Mouse (Mus musculus) left cerebral cortex, postnatal 10 days (tissue): Measurements from ENCODE around the gene Bmp10. TPM values are rescaled to one million over a fixed set of nuclear protein-coding genes. Genes with fewer than 3 reads are reported as not detected.
"Not testable (repeated sequence)": the region's sequence is repeated elsewhere in the genome, so short reads cannot be mapped to it uniquely, and the experiment has no call there.

Experiments
- DNase-seq, 2 experiments: peaks; one replicate each; pipeline ENCODE4 v3.0.0; 2021 to 2022; ENCODE audit warnings: low spot score in 2 of 2, mixed read lengths in 1 of 2; ENCODE audit errors: extremely low spot score in 1 of 2
- intact Hi-C: fragments of 180-260 bp; cut with DNase I; formaldehyde crosslinking; loops from one replicate; pipeline ENCODE4 v1.15.1; 2025
- total RNA-seq, 2 experiments: library from RNA; stranded (reverse); gene quantifications; 2 replicates each; pipeline ENCODE4 v1.2.3; 2021

The Bmp10 gene
- total RNA-seq, 2 experiments from 2014 or later = not detected

DNA sequence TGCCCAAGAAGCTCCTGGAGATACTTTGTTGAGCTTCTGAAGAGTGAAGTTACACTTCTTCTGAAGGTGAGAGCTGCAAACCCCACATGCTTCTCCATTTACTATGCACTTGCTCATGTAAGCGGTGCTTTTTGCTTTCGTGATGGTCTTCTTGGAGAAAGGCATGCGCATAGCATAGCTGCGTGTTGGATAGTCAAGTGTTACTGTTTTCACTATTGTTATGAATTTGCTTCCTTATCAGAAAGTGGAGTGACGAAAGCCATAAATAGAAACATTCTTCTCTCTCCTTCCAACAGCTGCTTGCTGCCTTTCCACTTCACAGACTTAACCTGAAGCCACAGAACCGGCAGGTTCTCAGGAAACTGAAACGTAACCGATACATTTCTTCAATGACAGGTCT lies 8.0 kb downstream of the Bmp10 start:
- DNase-seq = no peak
- intact Hi-C loops = no loop called here

- DNase-seq = no peak
- intact Hi-C loops = no loop called here
Measured at GRCm38 (mm10) chr6:87443253-87443652, 14.5 kb downstream of the Bmp10 start.

DNA sequence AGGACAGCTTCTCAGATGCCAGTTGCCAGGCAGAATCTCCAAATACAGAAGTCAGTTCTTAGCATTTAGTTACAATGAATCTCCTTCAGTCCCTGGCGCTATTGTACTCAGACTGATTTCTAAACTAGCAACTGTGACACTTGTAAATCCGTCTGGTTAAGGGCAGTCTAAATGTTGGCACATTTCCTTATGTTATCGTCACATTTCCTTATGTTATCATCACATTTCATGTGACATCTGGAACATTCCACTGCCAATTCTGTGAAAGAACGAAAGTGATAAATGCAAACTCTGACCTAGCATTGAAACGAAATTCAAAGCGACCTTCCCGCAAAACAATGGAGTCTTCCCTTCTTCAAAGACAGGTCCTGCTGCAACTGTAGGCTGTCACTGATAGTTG lies 16.4 kb downstream of the Bmp10 start:
- intact Hi-C loops = loop anchor here (5.0 kb wide), 1 partner anchor 48 kb away; no protein-coding TSS in a partner anchor
- DNase-seq = no peak

- no peak for DNase-seq
- intact Hi-C loops = loop anchor here (5.0 kb wide), 1 partner anchor 50 kb away; no protein-coding TSS in a partner anchor
Measured at GRCm38 (mm10) chr6:87447217-87447616, 18.4 kb downstream of the Bmp10 start.

DNA sequence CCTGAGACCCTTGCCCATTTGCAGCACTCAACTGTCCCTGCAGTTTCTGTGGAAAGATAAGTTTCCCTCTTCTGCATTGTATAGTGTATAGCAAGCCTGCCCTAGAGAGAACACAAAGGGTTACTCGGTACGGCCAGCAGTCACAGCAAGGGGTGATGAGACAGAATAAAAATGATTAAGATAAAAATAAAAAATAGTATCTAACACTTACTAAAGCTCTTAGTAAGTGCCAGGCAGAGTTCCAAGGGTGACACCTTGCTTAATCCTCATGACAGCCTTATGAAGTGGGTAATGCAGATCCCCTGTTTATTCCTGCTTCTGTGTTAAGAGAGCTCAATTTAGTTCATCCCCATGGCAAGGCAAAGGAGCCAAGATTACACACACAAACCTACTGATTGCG lies 20.7 kb downstream of the Bmp10 start:
- DNase-seq = no peak
- intact Hi-C loops = loop anchor here (5.0 kb wide), 1 partner anchor 52 kb away; no protein-coding TSS in a partner anchor

DNA sequence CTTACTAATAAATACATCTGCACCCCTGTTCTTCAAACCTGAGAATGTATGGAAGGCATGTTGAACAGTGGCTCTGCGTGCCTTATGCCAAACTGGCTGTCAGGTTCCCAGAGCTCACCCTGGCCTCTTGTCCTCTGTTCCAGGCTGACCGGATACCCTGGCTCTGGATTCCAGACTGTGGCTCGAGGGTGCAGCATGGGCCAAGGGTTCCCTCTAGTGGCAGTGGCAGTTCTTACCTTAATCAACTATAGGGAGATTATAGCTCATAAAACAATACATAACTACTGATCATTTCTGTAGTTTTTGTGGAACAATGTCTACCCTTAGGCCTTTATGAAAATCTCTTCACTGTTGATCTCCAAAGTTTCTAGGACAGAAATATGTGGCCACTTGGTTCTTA lies 22.2 kb downstream of the Bmp10 start:
- DNase-seq = peak in 1 of 2 experiments; percentile 37
- intact Hi-C loops = no loop called here

DNA sequence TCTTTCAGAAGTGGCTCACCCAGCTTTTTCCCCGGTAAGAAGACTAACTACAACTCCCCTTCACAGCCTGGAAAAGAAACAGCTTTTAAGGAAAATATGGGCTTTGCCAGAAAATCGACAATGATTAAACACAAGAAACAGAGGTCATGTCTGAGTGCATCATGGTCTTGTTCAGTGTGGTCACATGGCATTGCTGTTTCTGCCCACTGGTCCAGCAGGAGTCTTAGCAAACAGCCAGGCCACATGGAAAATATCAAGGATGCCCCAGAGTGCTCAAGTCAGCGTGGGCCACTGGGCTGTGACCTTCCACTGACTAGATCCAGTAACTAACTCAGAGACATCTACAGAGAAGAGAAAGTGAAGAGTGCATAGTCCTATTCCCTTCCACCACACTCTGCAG lies 23.0 kb downstream of the Bmp10 start:
- intact Hi-C loops = no loop called here

DNA sequence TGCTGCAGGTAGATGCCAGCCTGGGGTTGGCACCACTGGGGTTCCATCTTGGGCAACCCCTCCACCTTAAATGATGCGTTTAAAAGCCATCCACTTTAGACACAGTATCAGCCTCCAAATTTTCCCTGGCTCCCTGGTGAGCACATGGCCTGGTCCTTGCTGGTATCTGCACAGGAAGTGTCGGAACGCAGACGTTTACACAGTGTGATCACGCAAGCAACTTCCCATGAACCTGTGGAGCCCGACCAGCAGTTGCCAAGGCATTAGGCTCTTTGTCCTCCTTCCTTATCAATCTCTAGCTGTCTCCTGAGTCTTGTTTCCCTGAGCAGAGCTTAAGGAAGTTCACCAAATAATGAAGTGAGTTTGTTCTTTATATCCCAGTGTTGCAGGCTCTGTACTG lies 26.7 kb downstream of the Bmp10 start:
- intact Hi-C loops = no loop called here
- no peak for DNase-seq

More for the DNA sequence above, 23.0 kb downstream of the Bmp10 start:
- no peak for DNase-seq

DNA sequence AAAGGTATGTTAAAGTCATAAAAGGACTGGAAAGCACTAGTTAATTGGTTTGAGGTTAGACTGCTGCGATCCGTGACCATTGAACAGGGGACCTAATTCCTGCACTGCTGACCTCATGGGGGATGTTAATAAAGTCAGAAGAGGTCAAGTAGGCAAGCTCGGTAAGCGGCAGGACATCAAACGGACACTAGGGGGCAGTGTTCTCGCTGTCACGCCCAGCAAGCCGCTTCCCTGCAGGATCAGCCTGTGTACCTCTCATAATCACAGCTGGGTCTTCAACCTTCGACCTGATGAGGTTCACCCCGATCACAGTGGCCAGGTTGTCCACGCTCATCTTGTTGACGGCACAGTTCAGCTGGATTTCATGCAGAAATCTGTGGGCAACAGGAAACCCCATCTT lies 37.4 kb downstream of the Bmp10 start:
- DNase-seq = peak in 1 of 2 experiments; percentile 70
- intact Hi-C loops = loop anchor here (5.0 kb wide), 1 partner anchor 46 kb away; no protein-coding TSS in a partner anchor

DNA sequence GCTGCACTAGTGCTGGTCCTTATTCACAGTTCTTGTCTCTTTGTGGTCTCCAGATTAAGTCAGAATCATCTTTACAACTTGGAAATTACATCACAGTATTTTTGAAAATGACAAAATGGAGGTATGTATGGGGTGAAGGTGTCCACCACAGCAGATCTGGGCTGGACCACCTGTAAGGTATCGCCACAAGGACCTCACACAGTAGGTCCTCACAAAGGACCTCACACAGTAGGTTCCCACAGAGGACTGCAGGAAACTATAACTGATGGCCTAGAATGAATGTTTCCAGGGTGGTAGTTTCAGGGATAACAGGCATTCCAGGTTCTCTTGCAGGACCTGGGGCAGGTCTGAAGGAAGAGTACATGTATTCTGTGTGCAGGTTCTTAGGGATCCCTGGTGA lies 38.6 kb downstream of the Bmp10 start:
- intact Hi-C loops = loop anchor here (5.0 kb wide), 1 partner anchor 45 kb away; no protein-coding TSS in a partner anchor
- no peak for DNase-seq

- intact Hi-C loops = loop anchor here (5.0 kb wide), 1 partner anchor 44 kb away; no protein-coding TSS in a partner anchor
- no peak for DNase-seq
Measured at GRCm38 (mm10) chr6:87468372-87468771, 39.6 kb downstream of the Bmp10 start.

DNA sequence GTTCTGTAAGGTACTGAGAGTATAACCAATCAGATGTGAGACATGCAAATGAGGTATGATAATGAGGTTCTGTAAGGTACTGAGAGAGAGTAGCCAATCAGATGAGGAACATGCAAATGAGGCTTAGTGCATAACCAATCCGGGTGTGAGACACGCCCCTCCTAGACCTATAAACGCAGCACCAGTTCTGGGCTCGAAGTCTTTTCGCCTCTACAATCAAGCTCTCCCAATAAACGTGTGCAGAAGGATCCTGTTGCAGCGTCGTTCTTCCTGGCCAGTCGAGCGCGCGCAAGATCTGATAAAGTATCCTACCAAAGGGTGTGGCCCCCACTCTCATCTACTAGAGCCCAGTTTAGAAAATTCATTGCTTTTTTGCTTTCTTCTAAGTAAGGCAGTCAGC lies 41.3 kb downstream of the Bmp10 start:
- intact Hi-C loops, DNase-seq: not testable (repeated sequence)

DNA sequence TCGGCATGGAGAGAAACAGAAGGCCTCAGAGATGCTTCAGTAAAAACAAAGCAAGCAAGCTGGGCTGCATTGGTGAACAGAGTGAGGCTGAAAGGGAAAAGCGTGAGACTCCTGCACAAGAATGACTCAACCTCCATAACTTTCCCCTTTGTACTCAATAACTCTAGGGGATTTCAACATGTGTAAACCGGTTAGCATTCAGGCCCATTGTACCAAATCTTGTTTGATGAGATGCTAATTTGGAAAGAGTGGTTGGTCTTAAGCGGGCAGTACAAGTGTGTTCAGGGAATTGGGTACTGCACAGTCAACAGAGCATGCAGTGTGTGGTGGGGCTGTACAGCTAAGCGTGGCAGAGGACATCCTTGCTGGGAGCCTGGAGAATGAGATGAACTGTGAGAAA lies 46.4 kb downstream of the Bmp10 start:
- DNase-seq = no peak
- intact Hi-C loops = no loop called here

DNA sequence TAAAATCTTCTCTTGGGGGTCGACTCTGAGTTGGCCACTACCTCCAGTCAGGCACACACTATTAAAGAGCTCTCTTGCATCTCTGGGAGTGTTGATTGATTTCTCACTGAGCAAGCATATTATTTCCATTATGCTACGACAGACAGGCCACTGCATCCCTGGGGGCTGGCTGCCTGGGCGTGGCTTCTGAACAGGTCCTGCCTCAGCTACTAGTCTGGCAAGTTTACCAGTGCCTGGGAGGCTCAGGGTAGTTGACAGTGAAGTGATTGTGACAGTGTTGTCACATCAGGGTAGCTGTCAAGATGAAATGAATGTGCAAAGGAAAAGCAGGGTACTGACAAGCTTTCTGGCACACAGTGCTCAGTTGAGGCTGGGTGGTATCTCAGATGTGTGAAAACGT lies 50.1 kb downstream of the Bmp10 start:
- intact Hi-C loops = no loop called here
- DNase-seq = no peak

DNA sequence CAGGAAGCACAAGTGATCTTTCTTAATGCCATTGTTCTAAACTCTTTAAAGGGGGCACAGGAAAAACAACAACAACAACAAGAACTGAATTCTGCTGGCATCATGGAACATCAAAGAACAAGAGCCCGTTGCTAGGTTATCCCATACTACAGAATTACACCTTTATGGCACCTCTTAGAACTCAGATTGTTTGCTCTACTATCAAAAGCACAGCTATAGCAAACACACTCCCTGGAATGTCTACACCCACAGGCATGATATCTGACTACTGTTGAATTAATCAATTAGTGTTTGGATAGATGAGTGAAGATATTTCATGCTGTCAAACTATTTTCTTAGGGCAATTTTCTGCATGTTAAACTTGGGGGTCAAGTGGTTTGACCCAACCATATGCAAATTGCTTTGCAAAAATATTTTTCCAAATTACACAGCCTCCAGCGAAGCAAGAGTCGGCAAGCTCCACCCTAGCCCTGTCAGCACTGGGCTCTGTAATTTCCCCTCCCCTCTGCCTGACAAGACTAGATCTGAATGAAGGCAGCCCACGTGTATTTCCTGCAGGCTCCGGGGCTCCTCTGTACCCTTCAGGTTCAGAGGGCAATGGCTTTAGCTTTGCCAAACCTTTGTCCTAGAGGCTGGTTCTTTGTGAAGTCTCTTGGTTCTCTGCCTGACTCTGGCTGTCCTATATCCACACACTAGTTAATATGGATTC lies 50.7 kb downstream of the Bmp10 start:
- intact Hi-C loops = no loop called here
- DNase-seq = no peak

DNA sequence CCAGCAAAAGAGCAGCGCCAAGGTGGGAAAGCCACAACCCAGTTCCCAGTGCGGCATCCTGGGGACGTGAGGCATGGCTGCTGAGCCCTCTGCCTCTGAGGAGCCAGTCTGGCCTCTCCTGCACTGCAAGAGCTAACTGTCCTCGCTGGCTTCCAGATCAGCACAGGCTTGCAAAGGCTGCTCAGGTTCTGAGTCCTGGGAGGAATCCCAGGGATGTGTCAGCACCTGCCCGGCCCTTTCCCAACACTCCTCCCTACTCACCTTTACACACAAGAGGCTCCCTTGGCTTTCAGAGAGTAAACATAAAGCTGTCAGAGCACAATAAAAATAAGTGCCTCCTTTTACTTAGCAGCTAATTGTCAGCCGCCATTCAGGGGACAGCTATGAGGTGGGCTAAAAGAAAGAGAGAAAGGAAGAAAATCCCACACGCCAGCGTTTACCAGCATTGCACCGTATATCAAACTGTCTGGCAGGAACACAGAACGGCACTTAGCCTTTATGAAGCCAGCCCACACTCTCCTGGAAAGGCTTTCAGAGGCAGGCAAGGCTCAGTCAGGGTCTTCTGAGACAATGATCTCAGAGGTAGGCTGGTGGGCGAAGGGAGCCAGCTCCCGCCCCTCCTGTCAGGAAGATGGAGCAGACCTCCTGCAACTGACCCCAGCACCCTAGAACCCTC lies 54.6 kb downstream of the Bmp10 start:
- DNase-seq = no peak
- intact Hi-C loops = no loop called here

DNA sequence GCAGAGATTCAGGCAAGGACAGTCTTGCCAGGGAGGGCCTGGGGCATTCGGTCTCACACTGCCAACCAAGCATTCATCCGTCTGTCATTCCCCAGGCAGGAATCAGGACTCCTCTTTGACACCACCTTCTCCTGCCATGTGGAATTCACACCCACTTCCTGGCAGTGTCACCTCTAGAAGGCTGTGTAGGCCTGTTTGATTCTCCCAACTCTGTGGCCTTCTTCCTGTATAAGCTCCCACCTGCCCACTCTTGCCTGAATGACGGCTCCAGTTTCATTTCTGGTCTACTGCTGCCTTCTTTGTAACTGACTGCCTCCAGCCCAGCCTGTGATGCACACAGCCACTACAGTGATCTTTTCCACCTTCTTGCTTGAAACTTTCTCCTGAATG lies 55.1 kb downstream of the Bmp10 start:
- DNase-seq = no peak
- intact Hi-C loops = no loop called here

- intact Hi-C loops = no loop called here
- peak in 1 of 2 experiments; percentile 2 for DNase-seq
Measured at GRCm38 (mm10) chr6:87484806-87485205, 56.0 kb downstream of the Bmp10 start.
